Mouse (Mus musculus) forebrain, embryonic 14.5 days (tissue): ENCODE results near the gene Hp1bp3. TPM values are rescaled to one million over a fixed set of nuclear protein-coding genes. Genes with fewer than 3 reads are reported as not detected.
A peak's percentile ranks its signal among the peaks of the same experiment; 100 is the strongest.

Experiments
- ATAC-seq: fragments of 200-750 bp; cut with Nextera tagmentation; 2 replicates; pipeline ENCODE4 v1.8.0; 2017; ENCODE audit warnings: mild to moderate bottlenecking, moderate library complexity
- DNase-seq: peaks from one replicate; pipeline ENCODE4 v3.0.0-alpha.2; 2015; ENCODE audit warnings: low spot score
- H3K27ac ChIP-seq: fragments of 300-500 bp; sonication (generic); 2 replicates; pipeline ENCODE4 v1.5.1; 2014; ENCODE audit warnings: low read depth, mild to moderate bottlenecking, control low read depth, low read length, moderate library complexity
- H3K27me3 ChIP-seq: fragments of 300-500 bp; sonication (generic); replicated peaks from 2 replicates; pipeline ENCODE4 v1.6.1; 2014; ENCODE audit warnings: low read length, control low read depth, mixed read lengths; ENCODE audit not compliant: control insufficient read depth, insufficient read depth
- H3K36me3 ChIP-seq: fragments of 300-500 bp; sonication (generic); 2 replicates; pipeline ENCODE4 v1.6.1; 2014; ENCODE audit warnings: low read length, control low read depth; ENCODE audit not compliant: control insufficient read depth, insufficient read depth
- H3K4me1 ChIP-seq: fragments of 300-500 bp; sonication (generic); 2 replicates; pipeline ENCODE4 v1.6.1; 2014; ENCODE audit warnings: antibody characterized with exemption, low read length, control low read depth; ENCODE audit not compliant: control insufficient read depth, insufficient read depth
- H3K4me2 ChIP-seq: fragments of 300-500 bp; sonication (generic); 2 replicates; pipeline ENCODE4 v1.6.1; 2014; ENCODE audit warnings: mild to moderate bottlenecking, control low read depth, low read length
- H3K4me3 ChIP-seq: fragments of 300-500 bp; sonication (generic); 2 replicates; pipeline ENCODE4 v1.5.1; 2014; ENCODE audit warnings: low read depth, low read length, control low read depth
- H3K9ac ChIP-seq: fragments of 300-500 bp; sonication (generic); 2 replicates; pipeline ENCODE4 v1.6.1; 2014; ENCODE audit warnings: mild to moderate bottlenecking, low read length, control low read depth, moderate library complexity
- H3K9me3 ChIP-seq: fragments of 300-500 bp; sonication (generic); replicated peaks from 2 replicates; pipeline ENCODE4 v1.6.1; 2016; ENCODE audit warnings: low read length, control low read depth, mixed read lengths; ENCODE audit not compliant: control insufficient read depth
- WGBS: fragments of 180-500 bp; shearing (Covaris S2); extraction: QIAGEN DNeasy Blood & Tissue Kit; methylation state at CpG from one replicate; pipeline ENCODE4 v1.1.7; 2014; 5-methylcytosine and 5-hydroxymethylcytosine counted together
- polyA plus RNA-seq: library from polyadenylated mRNA; unstranded; fragments of >200 nt; fragmentation: Nextera tagmentation; extraction: Ambion mirVana; gene quantifications from 2 replicates; pipeline ENCODE4 v1.2.1, GENCODE M21; 2014

The Hp1bp3 gene
- polyA plus RNA-seq, 1 experiment from 2014 or later = 257 TPM

GRCm38 (mm10) chr4:138217441-138217840, 1.3 kb downstream of the Hp1bp3 start:
- Histone ChIP-seq H3K36me3 (peaks cover 19% of the 10 kb centered on the region), H3K4me2 (peak overlapping the region; percentile 88), H3K4me1 (peaks cover 15% of the 10 kb centered on the region), H3K27me3 (no peaks in the 10 kb centered on the region), H3K4me3 (peak overlapping the region; percentile 98), H3K9me3 (no peaks in the 10 kb centered on the region), H3K9ac (peak overlapping the region; percentile 99), H3K27ac (peak overlapping the region; percentile 100)
- WGBS = under 1% methylated on average over 36 of the region's 36 CpGs
- ATAC-seq (peak; percentile 13), DNase-seq (peak; percentile 23)

- Histone ChIP-seq H3K9ac (peak overlapping the region; percentile 99), H3K27ac (0 out of 2 replicates have a peak overlapping the region, but pooled peaks have one; percentile 100), H3K4me2 (peak overlapping the region; percentile 88), H3K9me3 (no peaks in the 10 kb centered on the region), H3K36me3 (peaks cover 26% of the 10 kb centered on the region), H3K4me3 (peak overlapping the region; percentile 98), H3K27me3 (no peaks in the 10 kb centered on the region), H3K4me1 (peaks cover 15% of the 10 kb centered on the region)
- ATAC-seq (no peak), DNase-seq (no peak)
- WGBS = 83% methylated on average over 11 of the region's 11 CpGs
Observed at GRCm38 (mm10) chr4:138217951-138218685, 2.0 kb downstream of the Hp1bp3 start.

DNA sequence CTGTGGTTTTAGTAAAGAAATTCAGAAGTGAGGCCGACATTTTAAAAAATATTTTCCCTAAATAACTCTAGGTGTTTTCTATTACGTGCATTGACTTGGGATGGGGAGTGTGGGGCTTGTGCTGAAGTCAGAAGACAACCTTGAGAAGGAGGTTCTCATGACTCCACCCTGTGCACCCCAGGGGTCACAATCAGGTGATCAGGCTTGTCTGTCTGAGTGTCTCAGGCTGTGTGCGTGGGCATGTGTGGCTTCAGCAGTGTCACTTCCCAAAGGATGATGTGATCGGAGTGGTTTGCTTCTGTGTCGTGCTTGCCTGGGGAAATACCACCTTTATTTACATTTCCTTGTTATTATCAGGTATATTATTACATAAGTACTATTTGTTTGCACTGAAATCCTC, 3.2 kb downstream of the Hp1bp3 start:
- no peak overlapping the region for H3K27ac ChIP-seq
- ATAC-seq (no peak), DNase-seq (no peak)
- WGBS = 89% methylated on average over 5 of the region's 5 CpGs
- H3K27me3 ChIP-seq = no peaks in the 10 kb centered on the region
- H3K4me2 ChIP-seq = no peak overlapping the region
- no peak overlapping the region for H3K4me3 ChIP-seq
- peaks cover 15% of the 10 kb centered on the region for H3K4me1 ChIP-seq
- no peak overlapping the region for H3K9ac ChIP-seq
- H3K36me3 ChIP-seq = peaks cover 38% of the 10 kb centered on the region
- H3K9me3 ChIP-seq = no peaks in the 10 kb centered on the region

DNA sequence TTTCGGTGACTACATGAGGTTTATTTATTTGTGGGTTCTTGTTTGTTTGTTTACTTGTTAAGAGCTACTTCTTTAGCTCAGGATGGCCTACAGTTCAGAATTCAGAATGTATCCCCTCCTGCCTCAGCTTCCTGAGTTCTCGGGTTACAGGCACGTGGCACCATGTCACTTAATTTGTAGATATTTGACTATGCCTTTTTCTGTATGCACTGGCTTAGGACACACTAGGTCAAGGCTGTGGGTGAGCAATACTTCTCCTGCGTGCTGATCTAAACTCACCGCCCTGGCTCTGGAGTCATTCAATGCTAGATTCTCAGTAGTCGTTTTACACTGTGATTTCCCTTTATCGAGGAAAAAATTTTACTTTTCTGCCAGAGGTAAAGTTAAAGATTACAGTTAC, 4.7 kb downstream of the Hp1bp3 start:
- Histone ChIP-seq H3K36me3 (peaks cover 52% of the 10 kb centered on the region), H3K4me3 (no peak overlapping the region), H3K4me2 (no peak overlapping the region), H3K27ac (no peak overlapping the region), H3K9me3 (no peaks in the 10 kb centered on the region), H3K27me3 (no peaks in the 10 kb centered on the region), H3K9ac (no peak overlapping the region), H3K4me1 (peaks cover 11% of the 10 kb centered on the region)
- ATAC-seq (no peak), DNase-seq (no peak)
- 87% methylated on average over 7 of the region's 7 CpGs for WGBS

- 95% methylated on average over 5 of the region's 5 CpGs for WGBS
- ATAC-seq = no peak
- H3K27ac ChIP-seq = no peak overlapping the region
- no peak overlapping the region for H3K9ac ChIP-seq
- H3K9me3 ChIP-seq = no peaks in the 10 kb centered on the region
- peaks cover 58% of the 10 kb centered on the region for H3K36me3 ChIP-seq
- H3K27me3 ChIP-seq = no peaks in the 10 kb centered on the region
- no peak overlapping the region for H3K4me3 ChIP-seq
- no peak overlapping the region for H3K4me2 ChIP-seq
- H3K4me1 ChIP-seq = peaks cover 10% of the 10 kb centered on the region
- no peak for DNase-seq
Observed at GRCm38 (mm10) chr4:138221406-138221805, 5.3 kb downstream of the Hp1bp3 start.

GRCm38 (mm10) chr4:138222396-138222795, 6.3 kb downstream of the Hp1bp3 start:
- Histone ChIP-seq H3K27me3 (no peaks in the 10 kb centered on the region), H3K9ac (no peak overlapping the region), H3K4me3 (no peak overlapping the region), H3K9me3 (no peaks in the 10 kb centered on the region), H3K4me2 (no peak overlapping the region), H3K27ac (no peak overlapping the region), H3K36me3 (peaks cover 67% of the 10 kb centered on the region), H3K4me1 (peaks cover 10% of the 10 kb centered on the region)
- ATAC-seq (no peak), DNase-seq (no peak)
- WGBS = 91% methylated on average over 5 of the region's 5 CpGs

DNA sequence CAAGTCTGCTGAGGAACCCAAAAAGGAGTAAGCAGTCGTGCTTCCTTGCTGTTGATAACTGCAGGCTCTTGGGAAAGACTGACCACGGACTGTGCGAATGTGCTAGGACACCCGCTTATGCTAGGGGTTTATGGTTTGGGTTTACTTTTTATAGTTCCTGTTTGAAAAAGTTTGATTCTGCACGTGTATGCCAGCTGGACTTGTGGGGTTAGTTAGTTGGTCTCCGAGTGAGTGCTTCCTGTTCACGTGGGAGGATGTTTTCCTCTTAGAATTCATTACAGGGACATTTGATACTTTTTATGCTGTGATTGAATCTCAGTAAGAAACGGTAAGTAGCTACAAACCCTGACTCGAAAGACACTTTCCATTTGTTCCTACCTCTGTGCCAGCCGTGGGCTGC, 7.5 kb downstream of the Hp1bp3 start:
- DNase-seq (no peak), ATAC-seq (no peak)
- H3K27me3 ChIP-seq = no peaks in the 10 kb centered on the region
- peaks cover 74% of the 10 kb centered on the region for H3K36me3 ChIP-seq
- H3K4me3 ChIP-seq = no peak overlapping the region
- no peaks in the 10 kb centered on the region for H3K9me3 ChIP-seq
- no peak overlapping the region for H3K4me2 ChIP-seq
- peaks cover 2% of the 10 kb centered on the region for H3K4me1 ChIP-seq
- H3K9ac ChIP-seq = no peak overlapping the region
- 93% methylated on average over 10 of the region's 10 CpGs for WGBS
- no peak overlapping the region for H3K27ac ChIP-seq

- whole genome bisulfite sequencing = 67% methylated on average over 27 of the region's 27 CpGs
- Histone ChIP-seq H3K9me3 (no peaks in the 10 kb centered on the region), H3K9ac (no peak overlapping the region), H3K27ac (no peak overlapping the region), H3K27me3 (peaks cover 8% of the 10 kb centered on the region; the same call in 1 of the 2 replicates), H3K36me3 (peaks cover 56% of the 10 kb centered on the region), H3K4me3 (no peak overlapping the region), H3K4me1 (peaks cover 6% of the 10 kb centered on the region; the same call in 1 of the 2 replicates), H3K4me2 (no peak overlapping the region)
- DNase-seq (no peak), ATAC-seq (no peak)
Observed at GRCm38 (mm10) chr4:138246756-138247665, 30.9 kb downstream of the Hp1bp3 start.
